Mouse (Mus musculus) stomach, embryonic 14.5 days (tissue): Measurements from ENCODE around the gene Tmod4. TPM values are rescaled to one million over a fixed set of nuclear protein-coding genes. Genes with fewer than 3 reads are reported as not detected.
"Not testable (repeated sequence)": the region's sequence is repeated elsewhere in the genome, so short reads cannot be mapped to it uniquely, and the experiment has no call there.

ENCODE experiments used
- ATAC-seq: fragments of 200-750 bp; cut with Nextera tagmentation; 2 replicates; pipeline ENCODE4 v1.8.0; 2017; ENCODE audit warnings: low read depth, moderate TSS enrichment; ENCODE audit not compliant: insufficient number of reproducible peaks, insufficient read depth, low FRiP score
- H3K27ac ChIP-seq: fragments of 300-500 bp; sonication (generic); 2 replicates; pipeline ENCODE4 v1.5.1; 2014; ENCODE audit warnings: mild to moderate bottlenecking, low read length, moderate library complexity, mixed read lengths
- H3K27me3 ChIP-seq: fragments of 300-500 bp; sonication (generic); 2 replicates; pipeline ENCODE4 v1.6.1; 2014; ENCODE audit warnings: low read length, control low read depth, mixed read lengths; ENCODE audit not compliant: control insufficient read depth, insufficient read depth
- H3K36me3 ChIP-seq: fragments of 300-500 bp; sonication (generic); 2 replicates; pipeline ENCODE4 v1.6.1; 2014; ENCODE audit warnings: mild to moderate bottlenecking, control low read depth, low read length, moderate library complexity, mixed read lengths; ENCODE audit not compliant: control insufficient read depth, insufficient read depth
- H3K4me1 ChIP-seq: fragments of 300-500 bp; sonication (generic); 2 replicates; pipeline ENCODE4 v1.6.1; 2014; ENCODE audit warnings: low read length, control low read depth, mixed read lengths; ENCODE audit not compliant: control insufficient read depth, insufficient read depth
- H3K4me2 ChIP-seq: fragments of 300-500 bp; sonication (generic); replicated peaks from 2 replicates; pipeline ENCODE4 v1.6.1; 2014; ENCODE audit warnings: low read depth, low read length, control low read depth
- H3K4me3 ChIP-seq: fragments of 300-500 bp; sonication (generic); 2 replicates; pipeline ENCODE4 v1.5.1; 2014; ENCODE audit warnings: low read depth, low read length, control low read depth
- H3K9ac ChIP-seq: fragments of 300-500 bp; sonication (generic); replicated peaks from 2 replicates; pipeline ENCODE4 v1.6.1; 2014; ENCODE audit warnings: low read depth, mild to moderate bottlenecking, control low read depth, low read length, moderate library complexity, mixed read lengths
- H3K9me3 ChIP-seq: fragments of 300-500 bp; sonication (generic); 2 replicates; pipeline ENCODE4 v1.6.1; 2016; ENCODE audit warnings: low read depth, low read length, control low read depth; ENCODE audit not compliant: control insufficient read depth
- WGBS: fragments of 180-500 bp; shearing (Covaris S2); extraction: QIAGEN DNeasy Blood & Tissue Kit; methylation state at CpG from one replicate; pipeline ENCODE4 v1.1.7; 2014; 5-methylcytosine and 5-hydroxymethylcytosine counted together
- polyA plus RNA-seq: library from polyadenylated mRNA; unstranded; fragments of >200 nt; fragmentation: Nextera tagmentation; extraction: Ambion mirVana; gene quantifications from 2 replicates; pipeline ENCODE4 v1.2.1, GENCODE M21; 2014

The Tmod4 gene
- 0.83 and 1.8 TPM in 2 replicates for polyA plus RNA-seq

DNA sequence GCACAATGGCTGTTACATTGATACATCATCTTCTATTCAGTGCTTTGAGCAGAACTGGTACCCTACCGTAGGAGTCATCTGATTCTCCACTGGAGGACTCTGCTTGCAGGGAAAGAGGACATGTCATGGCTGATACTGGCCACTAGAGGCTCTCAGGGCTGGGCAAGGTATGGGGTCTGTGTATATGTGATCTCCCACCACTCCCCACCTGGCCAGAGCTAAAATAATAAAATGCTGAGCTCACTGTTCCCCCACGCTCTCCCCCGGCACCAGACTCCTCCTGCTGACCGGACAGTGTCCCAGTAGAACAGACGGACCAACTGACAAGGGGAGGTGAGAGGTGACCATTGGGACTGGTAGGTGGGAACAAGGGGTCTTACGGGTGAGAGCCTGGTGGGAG, at the start of gene Tmod4:
TSS of gene Tmod4 (plus strand) at position 231 of the 400 bp plus-strand sequence.
- Histone ChIP-seq H3K27ac (no peak within 1 kb of the TSS; the same call in 1 of the 2 replicates), H3K4me1 (peaks cover 5% of the 10 kb centered on the region; the same call in 1 of the 2 replicates)
- peak; percentile 39; the same call in 1 of the 2 replicates for ATAC-seq

GRCm38 (mm10) chr3:95088071-95088470, 36.2 kb upstream of the Tmod4 start:
- H3K9me3 ChIP-seq = no peaks in the 10 kb centered on the region
- no peak overlapping the region for H3K4me3 ChIP-seq
- peaks cover 8% of the 10 kb centered on the region; the same call in 1 of the 2 replicates for H3K36me3 ChIP-seq
- no peaks in the 10 kb centered on the region for H3K27me3 ChIP-seq
- H3K27ac ChIP-seq = no peak overlapping the region
- no peak for ATAC-seq
- no peaks in the 10 kb centered on the region for H3K4me1 ChIP-seq
- no peak overlapping the region for H3K4me2 ChIP-seq
- WGBS = 91% methylated on average over 1 of the region's 1 CpGs
- H3K9ac ChIP-seq = no peak overlapping the region

More for the DNA sequence above, at the start of gene Tmod4:
- no peak within 1 kb of the TSS for H3K4me3 ChIP-seq
- H3K36me3 ChIP-seq = peaks cover 33% of the 10 kb centered on the region
- WGBS = 51% methylated on average over 6 of the region's 6 CpGs
- no peaks in the 10 kb centered on the region for H3K9me3 ChIP-seq
- H3K4me2 ChIP-seq = no peak within 1 kb of the TSS
- H3K9ac ChIP-seq = no peak within 1 kb of the TSS
- H3K27me3 ChIP-seq = no peaks in the 10 kb centered on the region

DNA sequence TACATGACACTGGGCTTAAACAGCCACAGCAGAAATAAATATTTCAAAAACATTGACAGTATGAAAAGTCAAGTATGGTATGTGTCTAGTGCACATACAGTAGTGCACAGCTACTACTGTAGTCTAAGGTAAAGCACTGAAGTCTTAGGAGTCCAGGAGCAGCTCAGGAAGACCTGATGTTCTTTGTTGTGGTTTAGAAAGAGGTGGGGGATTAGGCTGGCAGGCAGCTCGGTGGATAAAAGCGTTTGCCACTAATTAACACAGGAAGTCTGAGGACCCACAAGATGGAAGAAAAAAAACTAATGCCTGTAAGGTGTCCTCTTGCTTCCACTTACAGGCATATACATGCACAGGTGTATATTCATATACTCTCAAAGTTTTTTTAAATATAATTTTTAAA, 23.4 kb upstream of the Tmod4 start:
- no peak for ATAC-seq
- Histone ChIP-seq H3K36me3 (peaks cover 8% of the 10 kb centered on the region), H3K27me3 (no peaks in the 10 kb centered on the region), H3K4me2 (no peak overlapping the region), H3K27ac (no peak overlapping the region), H3K9me3 (no peaks in the 10 kb centered on the region), H3K9ac (no peak overlapping the region), H3K4me1 (peaks cover 7% of the 10 kb centered on the region), H3K4me3 (no peak overlapping the region)
- WGBS = 35% methylated on average over 2 of the region's 2 CpGs

DNA sequence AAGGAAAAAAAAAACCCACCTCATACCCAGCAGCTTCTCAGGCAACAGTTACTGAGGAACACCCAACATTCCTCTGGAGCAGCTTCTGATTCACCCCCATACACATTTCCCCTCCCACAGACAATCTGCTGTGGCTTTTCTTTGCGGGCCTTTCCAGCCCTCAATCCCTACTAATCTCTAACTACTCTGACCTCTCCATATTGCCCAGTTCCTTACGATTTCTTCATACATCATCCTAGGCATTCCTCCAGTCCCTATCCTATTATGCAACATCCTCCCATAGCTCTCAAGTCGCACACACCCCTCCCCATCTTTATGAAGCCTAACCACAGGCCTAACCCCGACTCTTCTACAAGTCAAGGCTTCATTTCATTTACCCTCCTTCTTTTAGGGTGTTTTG, 19.2 kb upstream of the Tmod4 start:
- WGBS = 40% methylated on average over 4 of the region's 4 CpGs
- H3K9me3 ChIP-seq = no peaks in the 10 kb centered on the region
- H3K4me2 ChIP-seq = peak overlapping the region; percentile 82
- peaks cover 7% of the 10 kb centered on the region for H3K4me1 ChIP-seq
- no peak overlapping the region for H3K27ac ChIP-seq
- no peak for ATAC-seq
- 0 out of 2 replicates have a peak overlapping the region, but pooled peaks have one; percentile 89 for H3K9ac ChIP-seq
- H3K4me3 ChIP-seq = peak overlapping the region; percentile 98
- H3K36me3 ChIP-seq = 0 out of 2 replicates have a peak, but pooled peaks cover 2% of the 10 kb centered on the region
- no peaks in the 10 kb centered on the region for H3K27me3 ChIP-seq

DNA sequence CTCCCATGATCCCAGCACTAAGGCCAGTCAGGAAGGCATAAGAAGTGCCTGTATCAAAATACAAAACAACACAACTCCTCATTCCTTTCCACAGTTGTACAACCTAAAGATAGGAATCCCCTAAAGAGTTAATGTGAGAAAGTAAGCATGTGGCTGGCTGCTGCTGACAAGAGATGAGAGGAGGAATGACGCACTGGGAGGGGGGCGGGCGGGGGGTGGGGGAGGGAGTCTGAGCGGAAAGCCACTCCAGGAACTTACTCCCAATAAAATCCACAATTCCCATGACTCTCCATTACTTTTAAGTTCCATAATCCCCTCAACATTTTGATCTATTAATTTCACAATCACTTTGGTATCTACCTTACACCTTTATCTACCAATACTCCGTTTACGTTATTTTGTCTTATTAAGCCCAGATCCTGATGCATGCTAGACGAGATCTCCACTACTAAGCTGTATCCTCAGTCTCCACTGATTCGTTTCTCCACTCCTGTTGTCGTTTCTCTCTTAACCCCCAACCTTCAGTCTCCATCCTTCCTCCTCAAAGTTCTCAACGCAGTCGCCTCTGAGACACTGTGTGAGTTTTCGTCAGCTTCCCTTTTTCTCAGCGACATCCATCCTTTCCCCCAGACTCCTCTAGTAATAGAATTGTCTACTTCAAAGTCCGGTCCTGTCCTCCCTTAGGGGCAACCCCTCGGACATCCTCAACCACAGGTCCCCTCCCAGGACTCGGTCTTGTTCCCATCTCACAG, 18.5 kb upstream of the Tmod4 start:
- Histone ChIP-seq H3K4me1 (peaks cover 7% of the 10 kb centered on the region), H3K27ac (peak overlapping the region; percentile 82), H3K9ac (peak overlapping the region; percentile 89), H3K4me3 (peak overlapping the region; percentile 98), H3K4me2 (peak overlapping the region; percentile 82), H3K27me3 (no peaks in the 10 kb centered on the region), H3K9me3 (no peaks in the 10 kb centered on the region), H3K36me3 (0 out of 2 replicates have a peak, but pooled peaks cover 2% of the 10 kb centered on the region)
- ATAC-seq = no peak
- 0% methylated on average over 16 of the region's 16 CpGs for WGBS

DNA sequence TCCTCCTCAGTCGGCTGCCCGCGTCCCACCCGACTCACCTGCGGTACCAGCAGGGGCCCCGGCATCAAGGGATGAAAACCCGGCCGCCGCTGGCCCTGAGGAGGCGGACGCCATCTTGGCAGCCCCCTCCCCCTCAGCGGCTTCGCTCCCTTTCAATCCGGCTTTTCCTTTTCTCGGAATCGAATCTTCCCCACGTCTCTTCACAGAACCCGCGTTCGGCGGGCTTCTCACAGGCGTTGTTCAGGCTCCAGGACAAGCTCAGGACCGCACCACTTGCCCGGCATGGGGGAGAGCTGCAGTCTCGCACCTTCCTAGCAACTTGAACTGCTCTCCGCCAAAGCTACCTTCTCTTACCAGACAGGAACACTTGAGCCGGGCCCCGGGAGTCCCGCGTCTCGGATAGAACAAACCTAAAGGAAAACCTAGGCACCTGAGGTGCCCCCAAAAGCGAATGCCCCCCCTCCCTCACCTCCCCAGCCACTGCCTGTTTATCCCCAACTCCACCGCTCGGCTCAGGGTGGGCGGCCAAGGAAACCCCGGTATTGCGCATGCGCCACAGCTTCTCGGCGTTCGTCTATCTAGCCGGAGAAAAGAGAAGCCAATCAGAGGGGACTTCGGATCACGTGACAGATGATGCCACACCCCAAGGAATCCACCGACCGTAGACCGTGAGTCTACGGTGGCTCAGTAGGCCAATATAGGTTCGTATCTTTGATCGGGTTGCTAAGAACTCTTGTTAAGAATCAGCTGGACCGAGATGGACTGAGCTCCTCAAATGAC, 17.7 kb upstream of the Tmod4 start, which contains the start of gene Pip5k1a:
TSS of gene Pip5k1a (minus strand) at position 593 of the 780 bp plus-strand sequence.
- peak; percentile 94 for ATAC-seq
- Histone ChIP-seq H3K4me3 (peak within 1 kb of the TSS; percentile 98), H3K9ac (peak within 1 kb of the TSS; percentile 89), H3K27me3 (no peaks in the 10 kb centered on the region), H3K4me1 (peaks cover 7% of the 10 kb centered on the region), H3K4me2 (peak within 1 kb of the TSS; percentile 82), H3K27ac (peak within 1 kb of the TSS; percentile 82), H3K9me3 (no peaks in the 10 kb centered on the region), H3K36me3 (no peaks in the 10 kb centered on the region)
- WGBS = under 1% methylated on average over 51 of the region's 51 CpGs

- H3K4me2 ChIP-seq = peak overlapping the region; percentile 64
- H3K4me3 ChIP-seq = peak overlapping the region; percentile 98
- not testable (repeated sequence) for H3K9me3 ChIP-seq, H3K9ac ChIP-seq, H3K27me3 ChIP-seq, H3K36me3 ChIP-seq, ATAC-seq
- peaks cover 10% of the 10 kb centered on the region for H3K4me1 ChIP-seq
- H3K27ac ChIP-seq = peak overlapping the region; percentile 48; the same call in 1 of the 2 replicates
Measured at GRCm38 (mm10) chr3:95107308-95107707, 17.0 kb upstream of the Tmod4 start.

- no peak overlapping the region for H3K27ac ChIP-seq
- ATAC-seq = no peak
Measured at GRCm38 (mm10) chr3:95107898-95108297, 16.4 kb upstream of the Tmod4 start.

More at GRCm38 (mm10) chr3:95107898-95108297, 16.4 kb upstream of the Tmod4 start:
- Histone ChIP-seq H3K9ac (no peak overlapping the region), H3K4me1 (peaks cover 11% of the 10 kb centered on the region), H3K4me3 (no peak overlapping the region), H3K4me2 (no peak overlapping the region), H3K9me3 (no peaks in the 10 kb centered on the region), H3K27me3 (no peaks in the 10 kb centered on the region), H3K36me3 (no peaks in the 10 kb centered on the region)
- WGBS = 73% methylated on average over 2 of the region's 2 CpGs
